Mouse (Mus musculus): Measurements from ENCODE around the gene Usp33.

- no peak for TF ChIP-seq CTCF (IDR thresholded peaks at IDR 0.05; ENCODE audit: borderline replicate concordance, insufficient read depth, low read depth, low read length)
- TF ChIP-seq POLR2A (IDR thresholded peaks at IDR 0.05; ENCODE audit: borderline replicate concordance, insufficient read depth, low read length): no peak
Measured at GRCm38 (mm10) chr3:152309250-152309645, 37.0 kb upstream of the Usp33 start.

All from cerebellum, adult 2 months (tissue).